Mouse (Mus musculus) spleen, adult 2 months (tissue): Measurements from ENCODE around the gene Rapgef3. TPM values are rescaled to one million over a fixed set of nuclear protein-coding genes. Genes with fewer than 3 reads are reported as not detected.

Experiments
- DNase-seq, 2 experiments: peaks; one replicate each; pipeline versions ENCODE4 v3.0.0 to v3.0.0-alpha.2; 2012 to 2021; ENCODE audit warnings: low spot score in 2 of 2, low read depth in 1 of 2
- H3K27ac ChIP-seq: fragments of 200-500 bp; 2 replicates; pipeline ENCODE4 v1.5.1; 2012; ENCODE audit warnings: low read length, inconsistent platforms; ENCODE audit not compliant: insufficient read depth
- H3K27me3 ChIP-seq: fragments of 200-500 bp; 2 replicates; pipeline ENCODE4 v1.6.1; 2012; ENCODE audit warnings: mild to moderate bottlenecking, moderate library complexity, low read length, inconsistent platforms; ENCODE audit not compliant: control insufficient read depth, insufficient read depth
- H3K36me3 ChIP-seq: fragments of 200-500 bp; 2 replicates; pipeline ENCODE4 v1.6.1; 2012; ENCODE audit warnings: mild to moderate bottlenecking, low read length, inconsistent platforms; ENCODE audit not compliant: control insufficient read depth, insufficient read depth
- H3K4me1 ChIP-seq: fragments of 200-500 bp; 2 replicates; pipeline ENCODE4 v1.6.1; 2011; ENCODE audit warnings: inconsistent platforms; ENCODE audit not compliant: control insufficient read depth, insufficient read depth, insufficient read length
- H3K4me3 ChIP-seq: fragments of 200-500 bp; 2 replicates; pipeline ENCODE4 v1.5.1; 2011; ENCODE audit warnings: mild to moderate bottlenecking, inconsistent platforms; ENCODE audit not compliant: insufficient read depth, insufficient read length; ENCODE audit errors: extremely low read depth
- CTCF ChIP-seq: fragments of 200-500 bp; IDR thresholded peaks from 2 replicates; pipeline ENCODE4 v1.5.1; 2011; ENCODE audit warnings: mild to moderate bottlenecking, inconsistent platforms; ENCODE audit not compliant: insufficient read depth, insufficient read length, insufficient replicate concordance; ENCODE audit errors: extremely low read depth
- POLR2A ChIP-seq: fragments of 200-500 bp; IDR thresholded peaks from 2 replicates; pipeline ENCODE4 v1.6.1; 2011; ENCODE audit warnings: low read depth, low read length, inconsistent platforms
- WGBS: fragments of 180-500 bp; shearing (Covaris S2); methylation state at CpG from one replicate; pipeline ENCODE4 v1.1.7; 2018; 5-methylcytosine and 5-hydroxymethylcytosine counted together
- polyA plus RNA-seq: library from polyadenylated mRNA; depleted of rRNA; stranded (reverse); fragments of >200 nt; gene quantifications from 2 replicates; pipeline ENCODE4 v1.2.3, GENCODE M21; 2012

The Rapgef3 gene
- polyA plus RNA-seq, 1 experiment: 28.8 TPM

- 85% methylated on average over 5 of the region's 5 CpGs for whole genome bisulfite sequencing
- DNase-seq: no peak
- no peak for TF ChIP-seq CTCF
- no peak for TF ChIP-seq POLR2A
- H3K27me3 ChIP-seq: no peaks in the 10 kb centered on the region
- no peak overlapping the region for H3K4me3 ChIP-seq
- peak overlapping the region; percentile 16; the same call in 1 of the 2 replicates for H3K27ac ChIP-seq
- peaks cover 36% of the 10 kb centered on the region; the same call in 1 of the 2 replicates for H3K4me1 ChIP-seq
- H3K36me3 ChIP-seq: no peaks in the 10 kb centered on the region
These were observed 24.6 kb downstream of the Rapgef3 start for GRCm38 (mm10) chr15:97743210-97743609.

GRCm38 (mm10) chr15:97742600-97742999 lies 25.2 kb downstream of the Rapgef3 start:
- Histone ChIP-seq H3K4me1 (peaks cover 36% of the 10 kb centered on the region; the same call in 1 of the 2 replicates), H3K4me3 (no peak overlapping the region), H3K27me3 (no peaks in the 10 kb centered on the region), H3K27ac (peak overlapping the region; percentile 79), H3K36me3 (no peaks in the 10 kb centered on the region)
- no peak for DNase-seq
- 22% methylated on average over 4 of the region's 4 CpGs for whole genome bisulfite sequencing
- TF ChIP-seq CTCF (no peak), POLR2A (no peak)

- H3K36me3 ChIP-seq: no peaks in the 10 kb centered on the region
- H3K27me3 ChIP-seq: no peaks in the 10 kb centered on the region
- H3K27ac ChIP-seq: peak overlapping the region; percentile 79
- TF ChIP-seq POLR2A (no peak), CTCF (no peak)
- H3K4me3 ChIP-seq: no peak overlapping the region
- WGBS: 21% methylated on average over 7 of the region's 7 CpGs
- H3K4me1 ChIP-seq: peaks cover 36% of the 10 kb centered on the region; the same call in 1 of the 2 replicates
- peak in 1 of 2 experiments; percentile 55 for DNase-seq
These were observed 25.7 kb downstream of the Rapgef3 start for GRCm38 (mm10) chr15:97742074-97742473.

GRCm38 (mm10) chr15:97741662-97742061 lies 26.1 kb downstream of the Rapgef3 start:
- DNase-seq: no peak
- TF ChIP-seq POLR2A (no peak), CTCF (no peak)
- H3K4me3 ChIP-seq: no peak overlapping the region
- no peaks in the 10 kb centered on the region for H3K27me3 ChIP-seq
- no peaks in the 10 kb centered on the region for H3K36me3 ChIP-seq
- H3K27ac ChIP-seq: peak overlapping the region; percentile 68
- H3K4me1 ChIP-seq: peaks cover 36% of the 10 kb centered on the region; the same call in 1 of the 2 replicates
- WGBS: 75% methylated on average over 12 of the region's 12 CpGs

GRCm38 (mm10) chr15:97740283-97740732 lies 27.5 kb downstream of the Rapgef3 start:
- no peak for TF ChIP-seq CTCF
- TF ChIP-seq POLR2A: no peak
- H3K4me1 ChIP-seq: peaks cover 31% of the 10 kb centered on the region; the same call in 1 of the 2 replicates
- DNase-seq: no peak
- WGBS: 46% methylated on average over 9 of the region's 9 CpGs
- no peaks in the 10 kb centered on the region for H3K36me3 ChIP-seq
- H3K27me3 ChIP-seq: no peaks in the 10 kb centered on the region
- no peak overlapping the region for H3K4me3 ChIP-seq
- peak overlapping the region; percentile 36; the same call in 1 of the 2 replicates for H3K27ac ChIP-seq

GRCm38 (mm10) chr15:97738923-97739322 lies 28.8 kb downstream of the Rapgef3 start:
- H3K27me3 ChIP-seq: no peaks in the 10 kb centered on the region
- H3K4me1 ChIP-seq: peaks cover 22% of the 10 kb centered on the region; the same call in 1 of the 2 replicates
- H3K4me3 ChIP-seq: no peak overlapping the region
- DNase-seq: no peak
- no peaks in the 10 kb centered on the region for H3K36me3 ChIP-seq
- no peak overlapping the region for H3K27ac ChIP-seq
- TF ChIP-seq POLR2A (no peak), CTCF (no peak)
- 84% methylated on average over 7 of the region's 7 CpGs for WGBS

- Histone ChIP-seq H3K4me1 (peaks cover 18% of the 10 kb centered on the region; the same call in 1 of the 2 replicates), H3K27me3 (no peaks in the 10 kb centered on the region), H3K27ac (no peak overlapping the region), H3K4me3 (no peak overlapping the region), H3K36me3 (no peaks in the 10 kb centered on the region)
- TF ChIP-seq CTCF (no peak), POLR2A (no peak)
- DNase-seq: no peak
- WGBS: 86% methylated on average over 11 of the region's 11 CpGs
These were observed 35.8 kb downstream of the Rapgef3 start for GRCm38 (mm10) chr15:97731988-97732387.
